Mouse (Mus musculus) stomach, postnatal 0 days (tissue): ENCODE results near the gene 1810013L24Rik.

Experiments used
- CTCF ChIP-seq: IDR thresholded peaks from 2 replicates; pipeline ENCODE4 v1.5.1; 2016; ENCODE audit warnings: antibody characterized with exemption, low read depth, mild to moderate bottlenecking, moderate library complexity
- EP300 ChIP-seq: optimal IDR thresholded peaks from 2 replicates; pipeline ENCODE3; 2016; ENCODE audit warnings: antibody characterized with exemption

GRCm38 (mm10) chr16:8829564-8830359 lies at the start of gene 1810013L24Rik:
- TF ChIP-seq CTCF (no peak; the same call in 1 of the 2 replicates), EP300 (no peak)
